Mouse (Mus musculus): Measurements from ENCODE around the gene Rara.

The Rara gene

DNA sequence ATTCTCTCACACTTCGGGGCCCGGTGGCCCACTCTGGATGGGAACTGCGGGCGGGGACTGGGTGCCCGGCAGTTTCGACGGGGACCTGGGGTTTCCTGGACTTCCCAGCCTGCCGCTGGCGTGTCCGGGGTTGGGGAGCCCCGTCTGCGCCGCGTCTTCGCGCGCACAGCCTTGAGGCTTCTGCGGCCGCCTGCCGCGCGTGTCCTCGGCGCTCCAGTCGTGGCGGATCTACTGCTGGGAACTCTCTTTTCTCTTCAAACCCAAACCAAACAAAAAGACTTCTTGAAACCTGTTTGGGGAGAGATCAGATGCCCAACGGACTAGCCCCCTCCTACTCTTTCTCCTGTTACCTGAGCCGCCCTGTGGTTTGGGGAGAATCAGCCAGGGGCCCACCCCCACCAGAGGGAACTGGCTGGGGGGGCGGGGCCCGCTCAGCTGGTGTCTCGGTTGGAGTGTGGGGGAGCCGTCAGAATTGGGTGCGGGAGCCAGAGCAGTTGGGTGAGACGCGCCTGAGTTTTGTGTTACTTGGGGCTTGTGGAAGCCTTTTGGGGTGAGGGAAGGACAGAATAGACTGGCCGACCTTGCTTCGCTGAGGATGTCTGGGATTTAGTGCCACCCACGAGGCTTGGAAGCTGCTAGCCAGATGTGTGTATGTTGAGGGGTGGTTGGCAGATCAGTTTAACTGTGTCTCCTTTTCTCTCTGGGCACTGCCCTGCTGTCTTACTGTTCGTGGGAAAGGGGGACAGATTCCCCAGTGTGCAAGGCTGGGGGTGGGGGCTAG, 10.5 kb downstream of the Rara start:
- no peak for DNase-seq (ENCODE audit: low spot score in 2 of 2)

DNA sequence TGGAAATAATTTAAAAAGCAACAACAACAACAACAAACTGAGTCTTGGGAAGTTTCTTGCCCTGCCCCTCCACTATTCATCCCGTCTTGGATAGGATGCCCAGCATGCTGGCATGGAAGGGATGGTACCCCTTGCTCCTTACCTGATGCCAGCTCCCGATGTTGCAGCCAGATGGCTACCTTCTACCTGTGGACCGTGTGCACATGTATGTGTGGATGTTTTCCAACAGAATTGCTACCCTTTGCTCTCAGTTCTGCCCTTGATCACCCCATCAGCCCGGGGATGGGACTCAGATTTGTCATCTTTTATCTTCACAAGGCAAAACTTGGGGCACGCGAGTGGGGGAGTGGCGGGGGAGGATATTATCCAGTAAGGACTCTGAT, 11.1 kb downstream of the Rara start:
- no peak for DNase-seq (ENCODE audit: low spot score in 2 of 2)

DNA sequence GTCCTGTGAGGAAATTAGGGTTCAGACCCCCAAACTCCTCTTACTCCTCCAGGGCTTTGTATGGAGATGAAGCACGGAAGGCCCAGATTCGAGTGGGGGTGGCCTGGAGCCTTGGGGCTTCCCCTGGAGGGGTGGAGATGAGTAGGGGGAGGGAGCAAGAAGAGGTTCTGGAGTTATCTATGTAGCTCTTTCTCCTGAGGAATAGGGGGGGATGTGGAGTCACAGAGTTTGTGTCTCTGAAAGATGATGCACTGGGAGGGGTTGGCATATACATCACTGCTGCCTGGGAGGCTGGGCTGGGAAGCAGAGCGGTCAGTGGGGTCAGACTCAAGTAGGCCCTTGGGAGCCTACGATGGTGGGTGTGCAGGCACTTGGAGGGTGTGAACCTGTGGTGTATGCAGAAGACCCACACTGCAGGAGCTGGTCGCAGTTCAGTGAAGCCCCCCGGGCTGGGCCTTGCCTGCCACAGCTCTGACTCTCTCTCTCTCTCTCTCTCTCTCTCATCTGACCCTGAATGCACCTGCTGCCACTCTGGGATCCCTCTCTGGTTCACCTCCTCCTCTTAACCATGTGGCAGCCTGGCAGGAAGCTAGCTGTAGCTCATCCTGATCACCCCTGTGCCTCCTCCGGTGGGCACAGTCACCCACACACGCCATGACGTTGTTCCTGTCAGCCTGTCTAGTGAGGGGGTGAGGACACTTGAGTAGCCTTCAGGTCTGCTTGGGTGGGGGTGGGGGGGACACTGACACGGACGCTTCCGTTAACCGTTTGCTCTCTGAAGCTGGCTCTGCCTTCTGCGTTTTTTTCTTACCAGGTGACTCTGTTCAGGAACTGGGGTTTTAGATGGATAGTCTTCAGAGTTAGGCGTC, 11.7 kb downstream of the Rara start:
- no peak for DNase-seq (ENCODE audit: low spot score in 2 of 2)

DNA sequence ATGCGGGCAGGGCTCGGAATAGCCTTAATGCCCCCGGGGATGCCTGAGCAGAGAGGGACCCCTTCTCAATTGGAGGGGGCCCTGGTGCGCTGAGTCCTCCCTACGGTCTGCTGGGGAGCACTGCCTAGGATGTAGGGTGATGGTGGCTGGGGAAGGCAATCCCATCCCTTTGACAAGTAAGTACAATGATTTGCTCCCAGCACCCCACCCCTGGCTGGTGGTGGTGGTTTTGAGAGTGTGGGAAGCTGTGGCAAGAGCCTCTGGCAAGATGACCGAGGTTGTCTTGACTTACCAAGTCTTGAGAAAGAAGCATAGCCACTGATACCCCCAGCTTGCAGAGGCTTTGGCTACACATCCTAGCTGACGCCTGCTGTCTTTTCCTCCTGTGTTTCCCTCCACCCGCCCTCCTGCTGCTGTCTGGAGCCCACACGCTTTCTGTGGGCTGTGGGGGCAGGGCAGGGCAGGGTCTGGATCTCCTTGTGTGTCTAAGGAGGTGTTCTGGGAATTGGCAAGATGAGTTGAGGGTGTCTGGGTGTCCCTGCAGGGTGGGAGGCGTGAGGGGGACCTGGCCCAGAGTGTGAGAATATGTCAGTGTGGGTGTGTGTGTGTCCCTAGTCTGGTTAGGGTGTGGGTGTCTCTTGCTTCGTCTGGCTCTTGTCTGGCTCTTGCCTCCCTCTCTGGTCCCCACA, 12.5 kb downstream of the Rara start:
- DNase-seq (ENCODE audit: low spot score in 2 of 2) = no peak

DNA sequence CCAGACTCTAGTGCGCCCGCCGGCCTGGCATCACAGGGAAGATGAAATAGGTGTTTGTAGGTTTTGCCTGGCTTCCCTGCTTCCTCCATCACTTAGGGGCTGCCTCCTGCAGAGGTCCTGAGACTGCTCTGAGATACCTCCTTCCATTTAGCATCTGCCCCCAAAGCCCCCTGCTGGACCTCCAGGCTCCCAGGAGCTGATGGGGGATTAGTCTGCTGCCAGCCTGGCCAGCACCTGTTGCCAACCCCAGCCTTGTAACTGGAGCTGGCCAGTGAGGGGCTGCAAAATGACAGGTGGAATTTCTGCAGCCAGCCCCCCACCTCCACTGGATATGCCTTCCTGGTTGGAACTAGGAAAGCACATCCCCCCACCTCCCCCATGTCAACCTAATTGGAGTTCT, 13.2 kb downstream of the Rara start:
- no peak for DNase-seq (ENCODE audit: low spot score in 2 of 2)

DNA sequence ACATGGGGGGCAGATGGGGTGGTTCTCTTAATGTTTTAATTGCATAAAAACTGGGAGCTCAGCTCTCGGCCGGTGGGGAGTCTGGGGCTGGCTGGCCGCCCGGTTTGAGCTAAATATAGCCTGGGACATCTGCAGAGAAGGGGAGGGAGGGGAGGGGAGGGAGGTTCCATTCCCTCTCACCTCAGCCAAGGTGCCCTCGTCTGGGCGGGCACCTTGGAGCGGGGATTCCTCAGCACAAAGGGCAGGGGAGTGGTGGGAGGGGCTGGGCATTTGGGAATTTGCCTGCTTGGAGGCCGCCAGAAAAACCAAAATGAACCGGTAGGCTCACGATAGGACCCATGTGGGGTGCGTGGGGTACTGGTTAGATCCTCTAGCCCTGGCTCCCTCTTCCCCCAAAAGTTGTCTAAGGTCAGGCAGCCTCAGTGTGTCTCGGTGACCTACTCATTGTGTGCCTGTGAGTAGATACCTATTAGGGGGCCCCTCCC, 13.8 kb downstream of the Rara start:
- peak in 1 of 2 experiments; percentile 62 for DNase-seq (ENCODE audit: low spot score in 2 of 2)

DNA sequence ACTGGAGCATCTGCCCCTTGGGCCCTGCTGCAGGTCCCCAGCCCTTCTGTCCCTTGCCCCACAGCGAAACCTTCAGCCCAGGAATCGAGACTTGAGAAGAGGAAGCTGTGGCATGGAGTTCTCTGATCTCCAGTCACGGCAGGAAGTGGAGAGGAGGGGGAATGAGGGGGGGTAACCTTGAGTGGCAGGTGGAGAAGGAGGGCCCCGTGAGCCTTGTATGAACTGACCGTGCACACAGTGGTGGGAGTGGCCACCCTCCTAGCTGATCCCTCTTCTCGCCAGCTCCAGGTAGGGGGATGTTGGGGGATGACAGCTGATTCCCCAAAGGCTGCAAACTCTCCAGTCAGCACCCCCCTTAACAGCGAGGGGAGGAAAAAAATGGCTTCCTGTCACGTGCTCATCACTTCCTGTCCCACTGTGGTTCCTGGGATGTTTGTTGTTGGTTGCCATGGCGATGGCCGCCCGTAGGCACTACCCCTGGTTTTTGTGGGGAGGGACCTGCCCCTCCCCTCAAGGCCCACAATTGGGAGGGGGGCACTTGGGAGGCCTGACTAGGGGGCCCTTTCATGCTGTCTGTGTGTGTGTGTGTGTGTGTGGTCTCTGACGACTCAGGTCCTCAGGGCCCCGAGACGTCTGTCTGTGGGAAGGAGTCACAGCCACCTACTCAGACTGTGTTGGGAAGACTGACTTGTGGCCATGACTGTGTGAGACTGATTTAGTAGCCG, 14.4 kb downstream of the Rara start:
- peak in 1 of 2 experiments; percentile 43 for DNase-seq (ENCODE audit: low spot score in 2 of 2)

DNA sequence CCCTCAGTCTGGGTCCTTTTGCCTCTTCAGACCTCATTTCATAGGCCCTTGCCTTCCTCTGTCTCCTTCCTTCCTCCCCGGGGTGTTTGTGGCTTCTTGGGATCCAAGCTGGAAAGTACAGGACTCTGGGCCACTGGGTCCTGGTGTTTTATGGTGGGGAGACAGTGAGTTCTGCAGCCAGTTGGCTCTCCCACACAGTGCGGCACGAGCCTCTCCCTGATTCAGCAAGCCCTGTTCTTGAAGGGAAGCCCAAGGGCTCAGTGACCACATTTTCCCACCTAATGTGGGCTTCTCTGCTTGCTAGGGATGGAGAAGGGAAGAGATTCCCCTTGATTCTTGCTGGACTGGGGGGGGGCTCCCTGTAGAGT, 14.9 kb downstream of the Rara start:
- no peak for DNase-seq (ENCODE audit: low spot score in 2 of 2)

DNA sequence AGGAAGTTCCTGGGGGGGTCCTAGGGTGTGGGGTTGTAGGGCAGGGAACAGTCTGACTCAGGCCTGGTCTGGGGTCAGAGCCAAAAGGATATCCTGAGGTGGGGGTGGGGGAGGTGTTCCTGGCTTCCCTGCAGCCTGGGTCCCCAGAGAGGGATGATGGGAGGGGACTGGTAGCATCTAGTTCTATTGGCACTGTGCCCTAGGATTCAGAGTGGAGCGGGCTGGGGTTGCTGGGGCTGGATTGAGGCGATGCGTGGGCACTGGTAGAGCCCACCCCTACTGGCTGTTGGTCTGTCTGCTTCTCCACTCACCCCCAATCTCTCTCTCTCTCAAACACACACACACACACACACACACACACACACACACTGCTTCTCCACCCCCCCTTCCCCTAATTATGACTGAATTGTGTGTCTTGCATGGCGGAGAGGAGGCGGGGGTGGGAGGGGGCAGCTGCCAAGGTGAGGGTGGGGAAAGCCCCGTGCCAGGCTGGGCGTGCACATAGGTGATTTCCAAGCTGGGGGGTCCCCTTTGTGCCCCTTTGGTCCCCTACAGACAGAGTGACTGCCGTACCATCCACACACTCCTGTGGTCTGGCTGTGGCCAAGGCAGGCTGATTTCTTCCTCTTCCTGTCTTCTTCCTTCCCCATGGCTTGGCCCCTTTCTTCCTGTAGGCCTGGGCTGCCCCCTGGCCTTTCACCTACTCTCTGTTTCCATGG, 15.5 kb downstream of the Rara start:
- DNase-seq (ENCODE audit: low spot score in 2 of 2) = no peak

DNA sequence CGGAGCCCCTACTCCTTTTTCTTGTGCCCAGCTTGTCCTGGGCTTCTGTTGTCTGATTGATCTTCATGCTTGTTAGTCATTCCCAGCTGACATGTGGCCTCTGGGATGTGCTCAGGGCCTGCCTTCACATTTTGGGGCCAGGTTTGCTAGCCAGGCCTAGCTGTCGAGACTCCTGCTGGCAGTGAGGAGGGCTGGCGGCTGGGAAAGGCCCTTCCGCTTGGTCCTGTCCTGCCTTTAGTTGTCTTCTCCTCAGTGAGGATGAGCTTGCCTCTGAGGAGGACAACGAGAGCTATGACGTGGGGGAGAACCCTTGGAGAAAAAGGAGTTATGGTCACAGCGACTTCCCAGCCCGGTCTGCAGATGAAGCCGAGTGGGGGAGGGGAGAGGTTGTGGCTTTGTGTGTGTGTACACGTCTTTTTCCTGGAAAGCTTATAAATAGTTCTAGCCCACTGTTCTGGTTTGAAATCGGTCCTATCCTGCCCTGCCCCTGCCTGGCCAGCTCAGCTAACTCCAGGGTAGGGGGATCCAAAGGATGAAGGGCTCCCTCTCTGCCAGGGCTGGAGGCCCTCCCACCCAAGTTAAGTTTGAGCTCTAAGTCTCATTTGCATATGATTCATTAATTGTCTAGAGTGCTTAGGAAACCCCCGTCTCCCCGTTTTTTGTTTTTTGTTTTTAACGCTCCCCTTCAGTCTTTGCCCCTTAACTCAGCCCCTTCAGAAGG, 16.3 kb downstream of the Rara start:
- no peak for DNase-seq (ENCODE audit: low spot score in 2 of 2)

DNA sequence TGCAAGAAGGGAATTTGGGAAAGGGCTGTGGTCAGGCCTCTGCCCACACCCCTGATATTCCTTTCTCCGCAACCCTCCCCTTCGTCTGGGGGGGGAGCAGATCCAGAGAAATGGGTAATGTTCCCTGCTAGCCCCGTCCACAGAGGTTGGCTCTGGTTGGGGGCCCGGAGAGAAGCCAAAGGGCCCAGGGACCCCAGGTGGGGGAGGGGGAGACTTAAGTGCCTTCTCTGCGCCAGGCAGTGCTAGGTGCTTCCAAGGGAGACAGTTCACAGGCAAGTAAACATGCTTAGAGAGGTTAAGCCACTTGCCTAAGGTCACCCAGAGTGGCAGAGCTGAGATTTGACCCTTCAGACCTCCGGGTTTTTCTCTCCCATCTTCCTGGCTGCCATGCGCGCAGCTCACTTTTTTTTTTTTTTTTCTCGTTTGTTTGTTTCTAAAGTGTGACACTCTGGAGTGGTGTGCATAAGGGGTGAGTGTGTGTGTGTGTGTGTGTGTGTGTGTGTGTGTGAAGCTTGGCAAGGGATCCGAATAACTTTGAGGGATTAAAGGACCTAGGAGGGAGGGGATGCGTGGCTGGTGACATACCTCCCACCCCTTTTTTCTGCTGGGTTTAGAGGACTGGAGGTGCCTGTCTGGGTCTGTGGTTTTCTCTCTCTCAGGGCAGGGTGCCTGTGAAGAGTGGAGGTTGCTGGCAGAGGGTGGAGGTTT, 17.4 kb downstream of the Rara start:
- no peak for DNase-seq (ENCODE audit: low spot score in 2 of 2)

DNA sequence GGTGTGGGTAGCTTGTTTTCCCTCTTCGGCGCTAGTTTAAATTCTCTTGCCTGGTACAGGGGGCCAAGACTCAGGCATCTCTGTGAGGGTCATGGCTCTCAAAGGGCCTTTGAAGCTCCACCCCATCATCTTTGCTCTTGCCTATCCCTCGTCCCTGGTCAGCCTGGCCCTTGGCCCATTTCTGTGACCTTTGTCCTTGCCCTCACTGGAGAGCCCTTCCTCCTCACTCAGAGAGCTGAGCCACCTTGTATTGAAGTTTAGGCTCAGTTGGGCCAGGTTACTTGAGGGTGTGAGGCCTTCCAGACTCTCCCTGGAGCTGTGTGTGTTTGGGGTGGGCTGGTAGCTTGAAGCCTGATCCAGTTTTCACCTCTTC, 18.0 kb downstream of the Rara start:
- DNase-seq (ENCODE audit: low spot score in 2 of 2) = no peak

DNA sequence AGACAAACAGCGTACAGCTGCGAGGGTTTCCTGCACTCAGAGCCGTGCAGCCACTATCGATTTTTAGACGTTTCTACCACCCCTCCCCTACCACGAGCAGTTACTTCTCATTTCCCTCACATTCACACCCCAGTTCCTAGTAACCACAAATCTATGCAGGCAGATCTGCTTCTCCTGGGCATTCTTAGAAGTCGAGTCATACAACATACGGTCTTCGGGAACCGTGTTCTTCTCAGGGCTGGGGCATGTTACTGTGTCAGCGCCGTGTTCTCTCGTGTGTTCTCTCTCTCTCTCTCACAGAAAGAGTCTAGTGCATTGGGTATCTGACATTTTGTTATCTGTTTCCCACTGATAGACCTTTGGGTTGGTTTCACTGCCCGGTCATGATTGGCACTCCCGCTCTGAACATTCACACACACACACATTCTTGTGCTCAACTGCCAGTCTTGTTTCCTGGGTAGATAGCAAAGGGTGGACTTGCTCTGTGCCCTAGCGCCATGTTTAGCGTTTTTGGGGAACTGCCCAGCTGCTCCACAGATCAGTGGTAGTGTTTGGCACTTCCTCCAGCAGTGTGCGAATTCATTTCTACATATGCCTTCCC, 20.5 kb downstream of the Rara start:
- no peak for DNase-seq (ENCODE audit: low spot score in 2 of 2)

DNA sequence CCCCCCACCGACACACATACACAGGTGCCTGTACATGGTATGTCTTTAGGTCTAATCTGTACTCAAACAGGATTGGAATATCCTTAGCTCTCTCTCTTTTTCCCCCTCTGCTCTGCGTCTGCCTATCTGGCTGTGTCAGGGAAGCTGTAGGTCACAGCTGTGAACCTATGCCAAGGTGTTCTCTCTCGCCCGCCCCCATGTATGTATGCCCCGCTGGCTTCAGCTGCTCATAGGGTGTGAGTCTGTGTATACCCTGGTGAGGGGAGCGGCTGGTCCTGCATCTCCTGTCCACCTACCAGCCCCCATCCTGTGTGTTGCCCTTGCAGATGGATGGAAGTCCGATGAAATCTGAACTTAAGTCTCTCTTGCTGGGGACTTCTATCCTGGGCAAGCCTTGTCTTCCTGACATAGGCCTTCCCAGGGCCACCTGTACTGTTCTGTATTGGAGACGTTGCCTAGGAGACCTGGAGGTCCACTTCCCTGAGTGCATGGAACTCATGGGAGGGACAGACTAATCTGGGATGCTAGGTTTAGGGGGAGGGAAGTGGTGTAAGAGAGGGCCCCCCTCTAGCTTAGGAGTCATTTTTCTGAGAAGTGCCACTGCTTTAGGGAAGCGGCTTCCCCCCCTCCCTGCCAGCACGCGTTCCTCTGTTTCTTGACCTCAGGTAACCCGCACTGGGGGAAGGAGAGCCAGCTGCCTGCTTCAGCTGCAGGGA, 21.8 kb downstream of the Rara start:
- no peak for DNase-seq (ENCODE audit: low spot score in 2 of 2)

DNA sequence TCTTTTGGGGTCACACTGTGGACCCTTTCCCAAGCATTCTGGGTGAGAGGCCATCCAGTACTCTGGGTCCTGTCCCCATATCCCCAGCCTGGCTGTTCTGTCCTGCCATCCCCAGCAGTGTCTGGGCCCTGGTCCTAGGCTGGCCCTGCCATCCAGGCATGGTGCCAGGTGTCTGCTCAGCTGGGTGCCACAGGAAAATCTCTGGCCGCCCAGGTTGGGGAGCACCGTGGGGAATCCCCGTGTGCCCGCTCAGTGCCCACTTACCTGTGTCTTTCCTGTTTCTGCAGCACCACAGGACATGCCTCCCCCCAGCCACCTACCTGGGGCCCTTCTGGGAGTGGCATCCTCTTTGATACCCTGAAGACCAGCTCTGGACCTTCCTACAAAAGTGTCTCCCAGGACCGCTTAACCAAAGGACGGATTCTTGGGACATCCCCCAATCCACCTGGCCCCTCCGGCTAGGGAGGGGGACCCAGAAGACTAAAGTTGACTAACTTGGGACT, 22.4 kb downstream of the Rara start:
- DNase-seq (ENCODE audit: low spot score in 2 of 2) = no peak

DNA sequence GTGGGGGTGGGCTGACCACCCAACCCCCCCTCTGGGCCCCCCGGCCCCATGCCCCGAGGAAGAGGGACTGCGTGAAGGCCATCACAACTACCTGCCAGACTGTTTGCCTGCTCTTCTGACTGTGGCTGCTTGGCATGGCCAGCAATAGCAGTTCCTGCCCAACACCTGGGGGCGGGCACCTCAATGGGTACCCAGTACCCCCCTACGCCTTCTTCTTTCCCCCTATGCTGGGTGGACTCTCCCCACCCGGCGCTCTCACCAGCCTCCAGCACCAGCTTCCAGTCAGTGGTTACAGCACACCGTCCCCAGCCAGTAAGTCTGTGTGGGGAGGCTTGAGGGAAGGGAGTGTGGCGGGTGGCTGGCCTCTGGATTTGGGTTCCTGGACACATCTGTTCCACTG, 22.9 kb downstream of the Rara start:
- DNase-seq (ENCODE audit: low spot score in 2 of 2) = no peak

DNA sequence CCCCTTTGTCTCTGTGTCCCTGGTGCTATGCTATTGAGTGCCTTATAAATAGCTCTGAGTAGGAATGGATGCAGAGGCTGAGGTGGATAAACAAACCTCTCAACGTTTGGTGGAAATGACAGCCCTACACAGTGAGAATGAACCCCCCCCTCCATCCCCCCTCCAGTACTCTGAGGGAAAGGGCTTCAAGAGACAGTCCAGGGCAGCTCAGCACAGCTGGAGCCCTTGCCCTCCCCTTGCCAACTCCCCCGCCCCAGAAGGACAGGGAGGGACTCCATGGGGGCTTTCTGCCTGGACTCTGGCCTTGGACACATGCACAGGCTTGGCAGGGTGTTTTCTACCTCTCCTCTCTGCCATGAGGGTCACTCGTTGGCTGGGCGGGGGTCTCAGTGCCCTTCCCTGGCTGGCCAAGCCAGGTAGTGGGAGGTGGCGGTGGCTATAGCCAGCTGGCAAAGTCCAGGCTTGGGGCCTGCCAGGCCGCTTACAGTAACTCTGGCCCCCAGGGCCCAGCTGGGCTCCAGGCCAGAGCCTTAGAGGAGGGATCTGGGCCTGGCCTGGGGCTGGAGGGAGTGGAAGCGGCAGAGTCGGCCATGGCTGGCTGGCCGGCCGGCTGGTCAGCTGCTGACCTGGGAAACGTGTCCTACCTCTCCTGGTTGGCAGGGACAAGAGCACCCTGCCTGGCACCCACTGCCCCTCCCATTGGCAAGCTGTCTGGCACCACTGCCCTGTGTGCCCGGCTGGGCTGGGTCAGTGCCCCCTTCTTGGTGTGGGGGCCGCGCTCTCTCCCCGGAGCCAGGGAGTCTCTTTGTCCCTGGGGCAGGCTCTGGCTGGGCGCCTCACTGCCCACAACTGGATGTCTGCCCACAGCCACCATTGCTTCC, 23.6 kb downstream of the Rara start:
- DNase-seq (ENCODE audit: low spot score in 2 of 2) = peak; percentile 61 to 88

DNA sequence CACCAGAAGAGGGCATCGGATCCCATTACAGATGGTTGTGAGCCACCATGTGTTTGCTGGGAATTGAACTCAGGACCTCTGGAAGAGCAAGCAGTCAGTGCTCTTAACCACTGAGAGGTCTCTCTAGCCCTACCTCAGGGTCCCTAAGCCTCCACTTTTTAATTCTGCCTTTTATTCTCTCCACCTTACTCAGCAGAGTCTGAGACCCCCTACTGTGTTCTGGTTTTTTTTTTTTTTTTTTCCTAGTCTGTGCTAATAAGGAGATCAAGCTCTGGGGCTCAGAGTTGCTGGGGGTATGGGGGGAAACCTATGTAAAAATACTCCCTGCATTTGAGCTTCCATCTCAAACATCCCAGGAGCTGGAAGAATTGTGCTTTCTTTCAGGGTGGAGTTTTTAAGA, 24.5 kb downstream of the Rara start:
- no peak for DNase-seq (ENCODE audit: low spot score in 2 of 2)
